Mouse (Mus musculus) stomach, postnatal 0 days (tissue): ENCODE data around the gene Gtf2a1. TPM values are rescaled to one million over a fixed set of nuclear protein-coding genes. Genes with fewer than 3 reads are reported as not detected.

Source experiments
- ATAC-seq: fragments of 200-750 bp; cut with Nextera tagmentation; 2 replicates; pipeline ENCODE4 v1.8.0; 2017; ENCODE audit not compliant: low FRiP score, low TSS enrichment
- DNase-seq: peaks from one replicate; pipeline ENCODE4 v3.0.0-alpha.2; 2016; ENCODE audit warnings: low spot score
- H3K27ac ChIP-seq: fragments of 300-500 bp; sonication (generic); replicated peaks from 2 replicates; pipeline ENCODE4 v1.5.1; 2014; ENCODE audit warnings: mild to moderate bottlenecking, control low read depth
- H3K27me3 ChIP-seq: fragments of 300-500 bp; sonication (generic); 2 replicates; pipeline ENCODE4 v1.6.1; 2014; ENCODE audit warnings: low read length; ENCODE audit not compliant: control insufficient read depth, insufficient read depth
- H3K36me3 ChIP-seq: fragments of 300-500 bp; sonication (generic); 2 replicates; pipeline ENCODE4 v1.6.1; 2014; ENCODE audit warnings: low read length, mixed read lengths; ENCODE audit not compliant: control insufficient read depth, insufficient read depth
- H3K4me1 ChIP-seq: fragments of 300-500 bp; sonication (generic); replicated peaks from 2 replicates; pipeline ENCODE4 v1.6.1; 2014; ENCODE audit warnings: antibody characterized with exemption; ENCODE audit not compliant: control insufficient read depth, insufficient read depth
- H3K4me2 ChIP-seq: fragments of 300-500 bp; sonication (generic); replicated peaks from 2 replicates; pipeline ENCODE4 v1.6.1; 2014; ENCODE audit warnings: low read depth, mild to moderate bottlenecking, control low read depth, moderate library complexity
- H3K4me3 ChIP-seq: fragments of 300-500 bp; sonication (generic); 2 replicates; pipeline ENCODE4 v1.5.1; 2014; ENCODE audit warnings: low read depth, low read length, control low read depth
- H3K9ac ChIP-seq: fragments of 300-500 bp; sonication (generic); 2 replicates; pipeline ENCODE4 v1.6.1; 2014; ENCODE audit warnings: mild to moderate bottlenecking, low read length, control low read depth, mixed read lengths
- H3K9me3 ChIP-seq: fragments of 300-500 bp; sonication (generic); 2 replicates; pipeline ENCODE4 v1.6.1; 2016; ENCODE audit warnings: low read length; ENCODE audit not compliant: control insufficient read depth
- CTCF ChIP-seq: IDR thresholded peaks from 2 replicates; pipeline ENCODE4 v1.5.1; 2016; ENCODE audit warnings: antibody characterized with exemption, low read depth, mild to moderate bottlenecking, moderate library complexity
- EP300 ChIP-seq: optimal IDR thresholded peaks from 2 replicates; pipeline ENCODE3; 2016; ENCODE audit warnings: antibody characterized with exemption
- WGBS: fragments of 180-500 bp; shearing (Covaris S2); extraction: QIAGEN DNeasy Blood & Tissue Kit; methylation state at CpG from one replicate; pipeline ENCODE4 v1.1.7; 2014; 5-methylcytosine and 5-hydroxymethylcytosine counted together
- polyA plus RNA-seq: library from polyadenylated mRNA; unstranded; fragments of >200 nt; fragmentation: Nextera tagmentation; extraction: Ambion mirVana; gene quantifications from 2 replicates; pipeline ENCODE4 v1.2.1, GENCODE M21; 2015

Gene Gtf2a1
- polyA plus RNA-seq, 1 experiment from 2014 or later, result 18.9 TPM

- TF ChIP-seq CTCF, result no peak
- no peak for TF ChIP-seq EP300
- 93% methylated on average over 7 of the region's 7 CpGs for WGBS
Observed at GRCm38 (mm10) chr12:91540202-91540601, 50.1 kb downstream of the Gtf2a1 start.

GRCm38 (mm10) chr12:91534514-91534913 lies 55.8 kb downstream of the Gtf2a1 start:
- no peak for TF ChIP-seq EP300
- no peak for TF ChIP-seq CTCF
- WGBS, result 87% methylated on average over 6 of the region's 6 CpGs
- Histone ChIP-seq H3K36me3 (no peaks in the 10 kb centered on the region), H3K9me3 (no peaks in the 10 kb centered on the region), H3K27ac (no peak overlapping the region), H3K9ac (no peak overlapping the region), H3K27me3 (no peaks in the 10 kb centered on the region), H3K4me2 (no peak overlapping the region), H3K4me1 (no peaks in the 10 kb centered on the region), H3K4me3 (no peak overlapping the region)
- DNase-seq, result no peak
- no peak for ATAC-seq

More at GRCm38 (mm10) chr12:91540202-91540601, 50.1 kb downstream of the Gtf2a1 start:
- ATAC-seq (no peak), DNase-seq (no peak)
- Histone ChIP-seq H3K36me3 (no peaks in the 10 kb centered on the region), H3K27me3 (no peaks in the 10 kb centered on the region), H3K4me2 (no peak overlapping the region), H3K4me1 (no peaks in the 10 kb centered on the region), H3K9ac (no peak overlapping the region), H3K27ac (no peak overlapping the region), H3K9me3 (no peaks in the 10 kb centered on the region), H3K4me3 (no peak overlapping the region)

GRCm38 (mm10) chr12:91523626-91524025 lies 66.7 kb downstream of the Gtf2a1 start:
- WGBS, result 64% methylated on average over 3 of the region's 3 CpGs
- Histone ChIP-seq H3K36me3 (no peaks in the 10 kb centered on the region), H3K4me1 (no peaks in the 10 kb centered on the region), H3K9me3 (no peaks in the 10 kb centered on the region), H3K4me3 (no peak overlapping the region), H3K9ac (no peak overlapping the region), H3K27ac (no peak overlapping the region), H3K27me3 (no peaks in the 10 kb centered on the region), H3K4me2 (no peak overlapping the region)
- ATAC-seq (no peak), DNase-seq (no peak)
- TF ChIP-seq EP300 (no peak), CTCF (no peak)

GRCm38 (mm10) chr12:91517808-91518207 lies 72.5 kb downstream of the Gtf2a1 start:
- 73% methylated on average over 3 of the region's 3 CpGs for WGBS
- no peak for ATAC-seq
- H3K4me3 ChIP-seq, result no peak overlapping the region

DNA sequence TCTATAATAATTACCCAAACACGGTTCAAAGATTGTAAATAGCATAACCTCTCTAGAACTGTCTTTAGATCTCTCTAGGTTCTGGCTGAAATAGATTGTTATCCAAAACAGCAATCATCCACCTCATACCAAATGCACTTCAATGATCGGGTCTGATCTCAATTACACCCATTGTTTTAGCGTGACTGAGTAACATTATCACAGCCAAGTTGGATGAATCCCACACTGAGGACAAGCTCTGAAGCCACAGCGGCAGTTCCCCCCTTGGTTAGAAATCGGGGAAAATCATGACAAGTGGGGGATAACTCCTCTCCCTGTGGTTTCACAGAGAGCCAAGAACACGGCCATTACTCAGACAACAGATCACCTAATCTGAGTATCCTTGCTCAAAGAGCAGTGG lies 76.3 kb downstream of the Gtf2a1 start:
- H3K4me1 ChIP-seq, result no peaks in the 10 kb centered on the region
- no peaks in the 10 kb centered on the region for H3K9me3 ChIP-seq
- no peak overlapping the region for H3K4me2 ChIP-seq
- no peaks in the 10 kb centered on the region for H3K36me3 ChIP-seq
- H3K27ac ChIP-seq, result no peak overlapping the region
- WGBS, result 77% methylated on average over 6 of the region's 6 CpGs
- no peak overlapping the region for H3K4me3 ChIP-seq
- H3K9ac ChIP-seq, result no peak overlapping the region
- no peak for ATAC-seq
- DNase-seq, result no peak
- TF ChIP-seq EP300 (no peak), CTCF (no peak)
- H3K27me3 ChIP-seq, result no peaks in the 10 kb centered on the region

More at GRCm38 (mm10) chr12:91517808-91518207, 72.5 kb downstream of the Gtf2a1 start:
- no peak overlapping the region for H3K4me2 ChIP-seq
- DNase-seq, result no peak
- H3K27me3 ChIP-seq, result no peaks in the 10 kb centered on the region
- no peaks in the 10 kb centered on the region for H3K36me3 ChIP-seq
- no peak overlapping the region for H3K9ac ChIP-seq
- H3K27ac ChIP-seq, result no peak overlapping the region
- TF ChIP-seq CTCF (no peak), EP300 (no peak)
- H3K9me3 ChIP-seq, result no peaks in the 10 kb centered on the region
- H3K4me1 ChIP-seq, result no peaks in the 10 kb centered on the region

DNA sequence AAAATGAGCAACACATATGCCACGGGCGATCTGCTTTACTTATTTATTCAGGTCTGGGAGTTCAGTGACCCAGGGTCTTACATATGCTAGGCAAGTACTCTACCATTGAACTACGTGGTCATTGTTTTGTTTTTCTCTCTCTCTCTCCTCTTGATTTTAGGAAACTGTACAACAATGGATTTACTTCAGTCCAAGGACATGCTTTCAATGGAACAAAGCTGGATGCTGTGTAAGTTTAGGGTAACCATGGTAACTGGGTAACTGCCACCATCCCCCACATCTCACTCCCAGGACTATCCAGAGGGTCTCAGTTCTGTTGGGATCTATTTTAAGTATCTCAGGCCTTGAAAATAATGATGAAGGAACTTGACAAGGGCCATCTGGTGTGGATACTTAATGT lies 78.5 kb downstream of the Gtf2a1 start:
- Histone ChIP-seq H3K27me3 (no peaks in the 10 kb centered on the region), H3K4me1 (no peaks in the 10 kb centered on the region), H3K4me2 (no peak overlapping the region), H3K4me3 (no peak overlapping the region), H3K27ac (no peak overlapping the region), H3K9ac (no peak overlapping the region), H3K9me3 (no peaks in the 10 kb centered on the region), H3K36me3 (no peaks in the 10 kb centered on the region)
- WGBS, result 65% methylated on average over 3 of the region's 3 CpGs
- ATAC-seq, result no peak
- TF ChIP-seq EP300, result no peak
- TF ChIP-seq CTCF, result no peak
- no peak for DNase-seq

Other genes with a start within 250 kb of the Gtf2a1 start
- gene Cep128, start 206.1 kb downstream of the Gtf2a1 start, polyA plus RNA-seq, result 1.5 and 2.0 TPM in 2 replicates
- gene Tshr, start 205.9 kb downstream of the Gtf2a1 start, polyA plus RNA-seq, result 0.23 and 0.32 TPM in 2 replicates
- 5.4 and 5.5 TPM in 2 replicates for gene Ston2, start 197.9 kb upstream of the Gtf2a1 start, polyA plus RNA-seq